Mouse (Mus musculus): Measurements from ENCODE around the gene Ptrhd1.
"Not testable (repeated sequence)": the region's sequence is repeated elsewhere in the genome, so short reads cannot be mapped to it uniquely, and the experiment has no call there.

Gene Ptrhd1

DNA sequence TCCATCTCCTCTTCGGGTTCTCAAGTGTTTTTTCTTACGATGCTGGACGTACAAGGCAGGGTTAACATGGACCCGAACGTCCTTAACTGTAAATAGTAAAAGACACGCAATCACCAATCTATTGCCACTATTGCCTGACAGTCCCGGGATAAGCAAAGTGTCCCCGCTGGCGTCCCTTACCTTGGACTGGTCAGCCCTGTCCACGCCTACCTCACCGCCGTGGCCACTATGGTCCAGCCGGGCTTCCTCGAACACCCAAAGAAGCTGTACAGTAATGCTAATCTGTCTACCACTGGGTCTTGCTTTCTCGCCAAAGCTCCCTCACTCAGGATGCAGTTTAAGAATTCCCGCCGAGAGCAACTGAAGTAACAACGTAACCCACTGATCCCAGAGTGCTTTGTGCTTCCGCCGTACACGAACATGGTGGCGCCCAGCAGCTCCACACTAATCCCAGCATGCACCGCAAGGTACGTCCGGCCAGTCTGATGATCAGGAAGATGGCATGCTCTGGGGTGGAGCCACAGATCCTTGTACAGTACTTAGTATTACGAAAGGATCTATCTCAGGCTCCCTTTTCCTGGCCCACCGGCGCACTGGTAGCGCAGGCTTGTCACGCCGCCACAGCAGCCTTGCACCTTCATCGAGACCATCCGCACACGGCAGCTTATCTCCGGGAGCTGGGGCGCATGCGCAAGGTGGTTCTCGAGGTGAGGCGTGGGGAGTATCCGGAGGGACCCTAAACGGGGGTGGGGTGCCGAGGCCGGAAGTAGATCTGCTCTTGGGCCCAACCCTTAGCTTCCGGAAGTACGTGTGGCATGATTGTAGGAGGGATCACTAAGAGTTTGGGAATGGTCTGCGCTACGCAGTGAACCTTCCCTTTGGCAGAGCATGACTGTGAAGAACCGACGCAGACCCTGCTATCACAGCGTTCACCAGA is at the start of gene Ptrhd1, which contains the start of gene Cenpo:
Gene Ptrhd1, plus strand, starts transcription at position 456 of the 937 bp plus-strand sequence.
Gene Cenpo, minus strand, starts transcription at position 723 of the 937 bp plus-strand sequence.
- DNase-seq (ENCODE audit: low read depth in 2 of 2, low spot score in 2 of 2) = peak; percentile 92 to 95

DNA sequence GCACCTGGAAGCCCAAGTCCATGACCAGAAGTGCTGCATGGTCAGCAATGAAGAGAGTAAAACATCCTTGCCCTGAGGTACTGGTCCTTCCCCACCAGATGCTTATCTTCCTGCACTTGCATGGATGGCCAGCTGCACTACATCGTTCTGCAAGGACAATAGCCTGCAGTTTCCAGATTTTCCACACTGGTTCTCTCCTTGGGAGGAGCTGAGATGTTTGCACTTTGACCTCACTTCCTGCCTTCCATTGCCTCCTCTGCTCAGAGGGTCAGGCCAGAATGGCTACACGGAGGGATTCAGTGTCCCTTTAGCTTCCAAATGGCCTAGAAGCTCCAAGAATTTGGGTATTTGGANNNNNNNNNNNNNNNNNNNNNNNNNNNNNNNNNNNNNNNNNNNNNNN is 49.2 kb upstream of the Ptrhd1 start:
- DNase-seq (ENCODE audit: low read depth in 2 of 2, low spot score in 2 of 2) = no peak

- DNase-seq (ENCODE audit: low read depth in 2 of 2, low spot score in 2 of 2) = no peak
These were observed 45.4 kb upstream of the Ptrhd1 start for GRCm38 (mm10) chr12:4188171-4189059.

GRCm38 (mm10) chr12:4189060-4189447 is 44.8 kb upstream of the Ptrhd1 start:
- DNase-seq (ENCODE audit: low read depth in 2 of 2, low spot score in 2 of 2) = no peak

DNA sequence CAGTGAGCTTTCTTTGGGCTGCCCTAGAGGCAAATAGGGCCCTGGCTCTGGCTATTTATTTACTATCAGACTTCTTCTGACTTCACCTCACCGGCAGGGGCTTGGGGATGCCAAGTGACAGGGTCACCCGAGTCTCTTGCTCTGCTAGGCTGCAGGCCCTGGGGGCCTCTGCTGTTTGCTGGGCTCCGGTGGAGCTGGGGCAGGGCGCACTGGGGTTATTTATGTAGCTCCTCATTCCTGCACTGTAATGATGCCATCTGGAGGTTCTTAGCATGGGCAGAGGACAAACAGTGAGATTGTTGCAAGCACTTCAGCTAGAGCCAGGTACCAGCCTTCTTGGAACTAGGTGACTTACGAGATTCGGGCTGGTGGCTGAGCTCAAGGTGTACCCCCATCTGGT is 41.3 kb upstream of the Ptrhd1 start:
- no peak for DNase-seq (ENCODE audit: low read depth in 2 of 2, low spot score in 2 of 2)

GRCm38 (mm10) chr12:4193025-4193740 is 40.6 kb upstream of the Ptrhd1 start:
- DNase-seq (ENCODE audit: low read depth in 2 of 2, low spot score in 2 of 2) = no peak

GRCm38 (mm10) chr12:4194643-4195042 is 39.2 kb upstream of the Ptrhd1 start:
- DNase-seq (ENCODE audit: low read depth in 2 of 2, low spot score in 2 of 2) = no peak

DNA sequence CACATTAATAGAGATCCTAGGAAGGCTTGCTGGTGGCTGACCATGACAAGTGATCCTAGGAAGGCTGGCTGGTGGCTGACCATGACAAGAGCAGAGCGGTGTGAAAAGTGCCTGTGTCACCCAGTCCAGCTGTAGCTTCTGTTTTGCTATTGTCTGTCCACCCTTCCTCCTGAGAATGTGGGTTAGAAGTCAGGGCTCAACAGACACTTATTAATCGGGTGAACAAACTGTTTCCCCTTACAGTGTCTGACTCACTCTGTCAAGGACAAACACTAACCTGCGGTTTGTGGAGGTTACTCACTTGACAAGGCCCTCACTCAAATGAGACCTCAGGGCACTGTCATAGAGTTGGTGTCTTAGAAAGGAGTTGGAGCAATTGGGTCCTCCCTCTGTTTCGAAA is 35.1 kb upstream of the Ptrhd1 start:
- DNase-seq (ENCODE audit: low read depth in 2 of 2, low spot score in 2 of 2) = no peak

- no peak for DNase-seq (ENCODE audit: low read depth in 2 of 2, low spot score in 2 of 2)
These were observed 34.6 kb upstream of the Ptrhd1 start for GRCm38 (mm10) chr12:4199271-4199670.

DNA sequence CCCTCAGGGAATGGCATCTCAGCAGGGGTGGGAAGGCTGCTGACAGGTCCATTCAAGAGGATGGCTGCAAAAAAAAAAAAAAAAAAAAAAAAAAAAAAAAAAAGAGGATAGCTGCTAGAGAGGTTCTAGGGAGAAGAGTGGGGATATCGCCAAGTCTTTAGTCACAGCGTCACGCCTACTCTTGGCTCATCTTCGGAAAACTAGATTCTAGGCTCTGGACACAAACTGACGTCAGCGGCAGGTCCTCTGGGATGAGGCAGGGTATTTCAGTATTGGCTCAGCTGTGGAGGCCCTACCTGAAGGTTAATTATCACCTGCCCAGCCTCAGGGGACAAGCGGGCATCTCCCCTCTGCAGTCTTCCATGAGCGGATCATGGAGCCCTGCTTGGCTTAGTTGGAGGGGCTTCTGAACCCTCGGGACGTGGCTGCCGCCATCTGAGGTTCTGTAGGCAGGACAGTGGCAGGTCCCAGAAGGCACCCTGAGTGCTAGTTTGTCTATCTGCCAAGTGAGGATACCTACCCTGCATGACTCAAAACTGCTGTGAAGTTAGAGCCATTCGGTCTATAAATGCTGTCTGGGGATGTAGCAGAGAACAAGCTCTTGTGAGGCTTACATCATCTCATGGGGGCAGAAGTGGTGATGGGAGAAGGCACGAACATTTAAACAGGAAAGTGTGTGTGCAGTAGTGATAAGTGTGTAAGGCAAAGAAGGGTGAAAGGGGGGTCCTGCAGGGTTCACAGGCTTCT is 32.2 kb upstream of the Ptrhd1 start:
- DNase-seq (ENCODE audit: low read depth in 2 of 2, low spot score in 2 of 2) = no peak

DNA sequence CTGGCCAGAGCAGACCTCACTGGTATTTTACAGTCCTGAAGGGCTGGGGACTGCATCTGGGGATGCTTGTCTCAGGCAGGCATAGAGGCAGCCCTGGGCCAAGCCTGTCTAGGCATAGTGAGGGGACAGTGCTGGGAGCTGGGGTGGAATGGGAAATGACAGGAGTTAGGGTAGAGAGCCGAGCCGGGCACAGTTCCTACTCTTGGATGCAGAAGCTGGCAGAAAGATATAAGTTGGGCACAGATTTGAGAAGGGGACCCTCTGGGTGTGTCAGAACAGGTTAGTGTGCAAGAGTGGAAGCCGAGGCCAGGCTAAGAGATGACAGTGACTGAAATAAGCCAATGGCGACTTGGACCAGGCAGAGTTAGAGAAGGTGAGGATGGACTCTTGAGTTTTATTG is 31.6 kb upstream of the Ptrhd1 start:
- DNase-seq (ENCODE audit: low read depth in 2 of 2, low spot score in 2 of 2) = no peak

- no peak for DNase-seq (ENCODE audit: low read depth in 2 of 2, low spot score in 2 of 2)
These were observed 27.7 kb upstream of the Ptrhd1 start for GRCm38 (mm10) chr12:4206106-4206505.

- DNase-seq (ENCODE audit: low read depth in 2 of 2, low spot score in 2 of 2) = peak in 1 of 2 experiments; percentile 12
These were observed 25.3 kb upstream of the Ptrhd1 start for GRCm38 (mm10) chr12:4208405-4209133.

GRCm38 (mm10) chr12:4209196-4209595 is 24.6 kb upstream of the Ptrhd1 start:
- no peak for DNase-seq (ENCODE audit: low read depth in 2 of 2, low spot score in 2 of 2)

GRCm38 (mm10) chr12:4211174-4211573 is 22.7 kb upstream of the Ptrhd1 start:
- DNase-seq (ENCODE audit: low read depth in 2 of 2, low spot score in 2 of 2) = no peak

DNA sequence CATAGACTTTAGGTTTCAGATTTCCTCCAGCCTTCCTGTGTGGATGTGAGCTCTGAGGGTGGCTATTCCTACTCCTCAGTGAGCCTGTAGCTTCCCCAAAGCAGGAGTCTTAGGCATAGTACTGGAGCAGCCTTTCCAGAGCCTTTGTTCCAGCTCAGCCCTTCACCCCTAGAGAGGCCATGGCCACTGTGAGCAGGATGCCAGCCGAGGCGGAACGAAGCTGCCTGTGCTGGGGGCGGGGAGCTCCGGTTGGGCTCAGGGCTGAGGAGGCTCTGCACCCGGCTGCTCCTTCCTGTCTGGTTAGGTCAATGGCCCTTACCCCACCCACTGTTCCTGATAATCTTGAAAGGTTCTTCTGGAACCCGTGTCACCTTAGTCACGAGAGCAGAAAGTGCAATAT is 20.9 kb upstream of the Ptrhd1 start:
- DNase-seq (ENCODE audit: low read depth in 2 of 2, low spot score in 2 of 2) = no peak

GRCm38 (mm10) chr12:4230156-4230555 is 3.7 kb upstream of the Ptrhd1 start:
- no peak for DNase-seq (ENCODE audit: low read depth in 2 of 2, low spot score in 2 of 2)

DNA sequence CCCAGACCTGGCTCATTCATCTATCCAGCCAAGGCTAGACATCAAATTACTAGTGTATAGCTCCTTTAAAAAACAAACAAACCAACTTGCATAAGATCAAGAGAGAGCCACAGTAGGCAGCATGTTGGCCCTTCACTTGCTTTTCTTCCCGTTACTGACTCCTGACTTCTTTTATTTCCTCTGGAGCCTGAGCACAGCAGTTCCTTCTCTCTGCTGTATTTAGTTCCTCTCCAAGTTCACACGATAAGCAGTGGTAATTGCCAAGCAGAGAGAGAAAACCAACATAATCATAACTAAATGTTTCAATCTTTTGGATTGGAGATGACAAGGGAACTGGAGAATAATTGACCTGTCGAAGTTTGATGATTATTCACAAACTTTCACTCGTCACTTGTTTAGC is 1.1 kb upstream of the Ptrhd1 start:
- no peak for DNase-seq (ENCODE audit: low read depth in 2 of 2, low spot score in 2 of 2)

- no peak for DNase-seq (ENCODE audit: low read depth in 2 of 2, low spot score in 2 of 2)
These were observed 3.7 kb downstream of the Ptrhd1 start for GRCm38 (mm10) chr12:4237481-4237880.

DNA sequence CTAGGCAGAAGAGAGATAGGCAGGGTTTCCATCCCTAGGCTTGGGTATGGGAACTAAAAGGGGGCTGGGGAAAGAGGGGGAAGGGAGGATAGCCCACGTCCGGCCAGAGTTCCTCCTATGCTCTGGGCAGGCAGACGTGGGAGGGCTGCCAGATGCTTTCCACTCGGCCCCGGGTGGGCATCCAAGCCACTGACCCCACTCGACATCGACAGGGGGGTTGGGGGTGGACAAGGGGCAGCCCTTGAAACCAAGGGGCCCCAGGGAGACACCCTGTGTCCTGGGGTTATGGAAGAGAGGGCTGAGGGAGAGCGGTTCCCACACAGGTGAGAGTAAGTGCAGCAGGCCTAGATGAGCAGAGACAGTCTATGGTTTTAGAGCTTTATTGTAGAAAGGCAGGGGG is 6.5 kb downstream of the Ptrhd1 start:
- not testable (repeated sequence) for DNase-seq (ENCODE audit: low read depth in 2 of 2, low spot score in 2 of 2)

Data from CD8-positive naive resting alpha-beta T cell, adult 2 months (primary cell).